Mouse (Mus musculus) CH12.LX (cell line): ENCODE measurements around the gene Zfp747. TPM values are rescaled to one million over a fixed set of nuclear protein-coding genes. Genes with fewer than 3 reads are reported as not detected.
"Not testable (repeated sequence)": the region's sequence is repeated elsewhere in the genome, so short reads cannot be mapped to it uniquely, and the experiment has no call there.

Source experiments
- DNase-seq: peaks from one replicate; pipeline ENCODE4 v3.0.0-alpha.2; 2013; ENCODE audit errors: extremely low read depth
- H3K27ac ChIP-seq: 2 replicates; pipeline ENCODE4 v1.5.1; 2012; ENCODE audit warnings: low read depth, mild to moderate bottlenecking, control low read depth, moderate library complexity; ENCODE audit not compliant: insufficient read depth
- H3K27me3 ChIP-seq: replicated peaks from 2 replicates; pipeline ENCODE3; 2012; ENCODE audit warnings: inconsistent platforms
- H3K36me3 ChIP-seq, 2 experiments: replicated peaks in 1 of 2; 2 replicates each; pipeline versions ENCODE3 to v1.6.1; 2012; ENCODE audit warnings: inconsistent platforms in 1 of 2, low read length in 1 of 2, mild to moderate bottlenecking in 1 of 2, mixed read lengths in 1 of 2, moderate library complexity in 1 of 2; ENCODE audit not compliant: control insufficient read depth in 1 of 2, insufficient read depth in 1 of 2
- H3K4me1 ChIP-seq, 2 experiments: 2 replicates each; pipeline ENCODE4 v1.6.1; 2012; ENCODE audit warnings: inconsistent platforms in 1 of 2, moderate library complexity in 1 of 2; ENCODE audit not compliant: insufficient read depth in 2 of 2, control insufficient read depth in 1 of 2
- H3K4me2 ChIP-seq: 2 replicates; pipeline ENCODE4 v1.6.1; 2012; ENCODE audit warnings: low read depth, mild to moderate bottlenecking, control low read depth; ENCODE audit not compliant: poor library complexity, insufficient read depth, severe bottlenecking
- H3K4me3 ChIP-seq, 3 experiments: fragments of 150-350 bp in 1 of 3; sonication (generic) in 1 of 3; replicated peaks in 1 of 3; 2 replicates each; pipeline versions ENCODE3 to v1.5.1; 2011 to 2012; ENCODE audit warnings: low read depth in 2 of 3, low read length in 2 of 3, mild to moderate bottlenecking in 2 of 3, moderate library complexity in 2 of 3, control low read depth in 1 of 3, improper control_type of control experiment in 1 of 3, inconsistent platforms in 1 of 3, mixed read lengths in 1 of 3; ENCODE audit not compliant: poor library complexity in 1 of 3
- H3K79me2 ChIP-seq: replicated peaks from 2 replicates; pipeline ENCODE4 v1.6.1; 2012; ENCODE audit warnings: mild to moderate bottlenecking, moderate library complexity; ENCODE audit not compliant: control insufficient read depth, poor library complexity, insufficient read depth, severe bottlenecking; ENCODE audit errors: extremely low read depth
- H3K9ac ChIP-seq: 2 replicates; pipeline ENCODE4 v1.6.1; 2012; ENCODE audit warnings: low read depth, mild to moderate bottlenecking, control low read depth, moderate library complexity; ENCODE audit not compliant: insufficient read depth
- H3K9me3 ChIP-seq: replicated peaks from 2 replicates; pipeline ENCODE3; 2012; ENCODE audit warnings: low read length, inconsistent platforms, mixed read lengths
- BHLHE40 ChIP-seq: IDR thresholded peaks from 2 replicates; pipeline ENCODE4 v1.6.1; 2011; ENCODE audit warnings: mild to moderate bottlenecking, low read depth, low read length, improper control_type of control experiment
- CTCF ChIP-seq, 2 experiments: IDR thresholded peaks in 1 of 2; conservative IDR thresholded peaks in 1 of 2; 2 replicates each; pipeline ENCODE4 v1.5.1; 2011 to 2012; ENCODE audit warnings: low read depth in 2 of 2, low read length in 2 of 2, improper control_type of control experiment in 1 of 2, inconsistent platforms in 1 of 2, mild to moderate bottlenecking in 1 of 2, moderate library complexity in 1 of 2
- ETS1 ChIP-seq: conservative IDR thresholded peaks from 2 replicates; pipeline ENCODE4 v1.6.1; 2012; ENCODE audit warnings: low read depth, mild to moderate bottlenecking, inconsistent platforms, low read length, improper control_type of control experiment, moderate library complexity
- JUND ChIP-seq: conservative IDR thresholded peaks from 2 replicates; pipeline ENCODE4 v1.6.1; 2011; ENCODE audit warnings: low read depth, low read length, improper control_type of control experiment
- MAZ ChIP-seq: IDR thresholded peaks from 2 replicates; pipeline ENCODE4 v1.6.1; 2012; ENCODE audit warnings: low read depth, mild to moderate bottlenecking, inconsistent platforms, low read length, improper control_type of control experiment, moderate library complexity
- MXI1 ChIP-seq: IDR thresholded peaks from 2 replicates; pipeline ENCODE4 v1.6.1; 2011; ENCODE audit warnings: mild to moderate bottlenecking, low read depth, low read length, improper control_type of control experiment
- RAD21 ChIP-seq: IDR thresholded peaks from 2 replicates; pipeline ENCODE4 v1.6.1; 2011; ENCODE audit warnings: low read depth, mild to moderate bottlenecking, low read length, improper control_type of control experiment, moderate library complexity
- TBP ChIP-seq: conservative IDR thresholded peaks from 2 replicates; pipeline ENCODE4 v1.6.1; 2011; ENCODE audit warnings: low read depth, low read length, improper control_type of control experiment
- ZC3H11A ChIP-seq: IDR thresholded peaks from 2 replicates; pipeline ENCODE4 v1.6.1; 2012; ENCODE audit warnings: low read depth, mild to moderate bottlenecking, inconsistent platforms, low read length, improper control_type of control experiment
- ZMIZ1 ChIP-seq: IDR thresholded peaks from 2 replicates; pipeline ENCODE4 v1.6.1; 2012; ENCODE audit warnings: low read depth, mild to moderate bottlenecking, inconsistent platforms, low read length, improper control_type of control experiment
- ZNF384 ChIP-seq: IDR thresholded peaks from 2 replicates; pipeline ENCODE4 v1.6.1; 2012; ENCODE audit warnings: low read depth, low read length, improper control_type of control experiment, inconsistent platforms
- dilution Hi-C: fragments of 300-500 bp; cut with MboI; formaldehyde crosslinking; loops from 2 replicates; pipeline ENCODE4 v1.14.3; 2020; ENCODE audit warnings: low sequenced_read_pairs; ENCODE audit not compliant: extremely low pct_unique_long_range_greater_than_20kb, extremely low pct_ligation_motif_present
- in situ Hi-C: fragments of 300-500 bp; cut with MboI; formaldehyde crosslinking; loops from 3 replicates; pipeline ENCODE4 v1.14.3; 2019; ENCODE audit warnings: low sequenced_read_pairs, low pct_ligation_motif_present, low pct_unique_long_range_greater_than_20kb, mixed read lengths
- polyA plus RNA-seq: library from polyadenylated mRNA; unstranded; fragments of >175 nt; gene quantifications from 2 replicates; pipeline ENCODE4 v1.2.1, GENCODE M21; 2012; ENCODE audit warnings: low read depth; ENCODE audit not compliant: insufficient read length
- total RNA-seq, 2 experiments: library from RNA; depleted of rRNA; stranded (reverse); fragments of 300-350 nt in 1 of 2; fragments of >200 nt in 1 of 2; gene quantifications; 2 replicates each; pipeline ENCODE4 v1.2.3; 2012 to 2014

Zfp747 gene
- total and polyA plus RNA-seq, 3 experiments = 7.2 to 8.2 (median 7.7) TPM

- H3K27ac ChIP-seq, H3K9me3 ChIP-seq, in situ Hi-C loops, DNase-seq, H3K9ac ChIP-seq, H3K79me2 ChIP-seq, H3K4me3 ChIP-seq, H3K27me3 ChIP-seq, dilution Hi-C loops, H3K4me2 ChIP-seq, H3K4me1 ChIP-seq: not testable (repeated sequence)
- peaks cover 10 to 20% of the 10 kb centered on the region in 2 experiments for H3K36me3 ChIP-seq
Observed at GRCm38 (mm10) chr7:127385560-127385959, 9.7 kb upstream of the Zfp747 start.

GRCm38 (mm10) chr7:127378310-127378921, 2.6 kb upstream of the Zfp747 start:
- H3K9ac ChIP-seq = no peak overlapping the region
- DNase-seq = no peak
- no peaks in the 10 kb centered on the region for H3K27me3 ChIP-seq
- no peaks in the 10 kb centered on the region for H3K79me2 ChIP-seq
- H3K9me3 ChIP-seq = peaks cover 2% of the 10 kb centered on the region
- TF ChIP-seq ETS1 (no peak), ZNF384 (no peak), MXI1 (no peak), ZMIZ1 (no peak), BHLHE40 (no peak), ZC3H11A (no peak), JUND (no peak), TBP (no peak), MAZ (no peak)
- dilution Hi-C loops = no loop called here
- no peak overlapping the region for H3K27ac ChIP-seq
- no peak overlapping the region for H3K4me3 ChIP-seq
- no peak overlapping the region for H3K4me2 ChIP-seq
- in situ Hi-C loops = no loop called here
- H3K36me3 ChIP-seq = peaks cover 10 to 13% of the 10 kb centered on the region in 2 experiments
- peaks cover 3 to 7% of the 10 kb centered on the region in 2 experiments; a peak in 1 of 4 replicates for H3K4me1 ChIP-seq

DNA sequence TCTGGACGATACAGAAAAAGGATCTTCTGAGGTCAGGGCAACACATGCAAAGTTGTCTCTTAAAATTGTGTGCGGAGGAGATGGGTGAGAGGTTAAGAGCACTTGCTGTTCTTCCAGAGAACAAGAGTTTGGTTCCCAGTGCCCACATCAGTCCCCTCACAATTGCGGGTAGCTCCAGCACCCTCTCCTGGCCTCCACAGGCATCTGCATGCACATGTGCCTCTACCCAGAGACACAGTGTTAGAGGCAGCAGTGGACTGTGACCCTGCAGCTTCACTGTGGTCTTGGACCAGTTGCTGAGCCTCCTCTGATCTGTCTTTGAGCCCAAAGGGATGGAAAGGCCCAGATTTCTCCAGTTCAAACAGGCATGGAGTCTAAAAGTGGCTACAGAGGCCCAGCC, 4.0 kb downstream of the Zfp747 start:
- H3K4me3 ChIP-seq, H3K9me3 ChIP-seq, DNase-seq, H3K36me3 ChIP-seq, H3K9ac ChIP-seq, H3K27me3 ChIP-seq, dilution Hi-C loops, H3K4me2 ChIP-seq, H3K4me1 ChIP-seq, H3K27ac ChIP-seq, H3K79me2 ChIP-seq: not testable (repeated sequence)
- in situ Hi-C loops = loop anchor here (25.0 kb wide), 1 partner anchor 390 kb away; the partner anchor contains the start of gene Orai3
- TF ChIP-seq CTCF (conservative IDR thresholded peaks at IDR 0.05 in 1 of 2, IDR thresholded peaks at IDR 0.05 in 1 of 2; ENCODE audit: low read depth in 2 of 2, low read length in 2 of 2) (peak in 1 of 2 experiments; percentile 30; a peak in 1 of 4 replicates), RAD21 (peak; percentile 2)
